Mouse (Mus musculus) stomach, postnatal 0 days (tissue): ENCODE measurements around the gene Cacna1h. TPM values are rescaled to one million over a fixed set of nuclear protein-coding genes. Genes with fewer than 3 reads are reported as not detected.

ENCODE experiments used
- ATAC-seq: fragments of 200-750 bp; cut with Nextera tagmentation; 2 replicates; pipeline ENCODE4 v1.8.0; 2017; ENCODE audit not compliant: low FRiP score, low TSS enrichment
- DNase-seq: peaks from one replicate; pipeline ENCODE4 v3.0.0-alpha.2; 2016; ENCODE audit warnings: low spot score
- H3K27ac ChIP-seq: fragments of 300-500 bp; sonication (generic); replicated peaks from 2 replicates; pipeline ENCODE4 v1.5.1; 2014; ENCODE audit warnings: mild to moderate bottlenecking, control low read depth
- H3K27me3 ChIP-seq: fragments of 300-500 bp; sonication (generic); 2 replicates; pipeline ENCODE4 v1.6.1; 2014; ENCODE audit warnings: low read length; ENCODE audit not compliant: control insufficient read depth, insufficient read depth
- H3K36me3 ChIP-seq: fragments of 300-500 bp; sonication (generic); 2 replicates; pipeline ENCODE4 v1.6.1; 2014; ENCODE audit warnings: low read length, mixed read lengths; ENCODE audit not compliant: control insufficient read depth, insufficient read depth
- H3K4me1 ChIP-seq: fragments of 300-500 bp; sonication (generic); replicated peaks from 2 replicates; pipeline ENCODE4 v1.6.1; 2014; ENCODE audit warnings: antibody characterized with exemption; ENCODE audit not compliant: control insufficient read depth, insufficient read depth
- H3K4me2 ChIP-seq: fragments of 300-500 bp; sonication (generic); replicated peaks from 2 replicates; pipeline ENCODE4 v1.6.1; 2014; ENCODE audit warnings: low read depth, mild to moderate bottlenecking, control low read depth, moderate library complexity
- H3K4me3 ChIP-seq: fragments of 300-500 bp; sonication (generic); 2 replicates; pipeline ENCODE4 v1.5.1; 2014; ENCODE audit warnings: low read depth, low read length, control low read depth
- H3K9ac ChIP-seq: fragments of 300-500 bp; sonication (generic); 2 replicates; pipeline ENCODE4 v1.6.1; 2014; ENCODE audit warnings: mild to moderate bottlenecking, low read length, control low read depth, mixed read lengths
- H3K9me3 ChIP-seq: fragments of 300-500 bp; sonication (generic); 2 replicates; pipeline ENCODE4 v1.6.1; 2016; ENCODE audit warnings: low read length; ENCODE audit not compliant: control insufficient read depth
- CTCF ChIP-seq: IDR thresholded peaks from 2 replicates; pipeline ENCODE4 v1.5.1; 2016; ENCODE audit warnings: antibody characterized with exemption, low read depth, mild to moderate bottlenecking, moderate library complexity
- EP300 ChIP-seq: optimal IDR thresholded peaks from 2 replicates; pipeline ENCODE3; 2016; ENCODE audit warnings: antibody characterized with exemption
- WGBS: fragments of 180-500 bp; shearing (Covaris S2); extraction: QIAGEN DNeasy Blood & Tissue Kit; methylation state at CpG from one replicate; pipeline ENCODE4 v1.1.7; 2014; 5-methylcytosine and 5-hydroxymethylcytosine counted together
- polyA plus RNA-seq: library from polyadenylated mRNA; unstranded; fragments of >200 nt; fragmentation: Nextera tagmentation; extraction: Ambion mirVana; gene quantifications from 2 replicates; pipeline ENCODE4 v1.2.1, GENCODE M21; 2015

Gene Cacna1h
- polyA plus RNA-seq, 1 experiment from 2014 or later: 1.5 TPM

DNA sequence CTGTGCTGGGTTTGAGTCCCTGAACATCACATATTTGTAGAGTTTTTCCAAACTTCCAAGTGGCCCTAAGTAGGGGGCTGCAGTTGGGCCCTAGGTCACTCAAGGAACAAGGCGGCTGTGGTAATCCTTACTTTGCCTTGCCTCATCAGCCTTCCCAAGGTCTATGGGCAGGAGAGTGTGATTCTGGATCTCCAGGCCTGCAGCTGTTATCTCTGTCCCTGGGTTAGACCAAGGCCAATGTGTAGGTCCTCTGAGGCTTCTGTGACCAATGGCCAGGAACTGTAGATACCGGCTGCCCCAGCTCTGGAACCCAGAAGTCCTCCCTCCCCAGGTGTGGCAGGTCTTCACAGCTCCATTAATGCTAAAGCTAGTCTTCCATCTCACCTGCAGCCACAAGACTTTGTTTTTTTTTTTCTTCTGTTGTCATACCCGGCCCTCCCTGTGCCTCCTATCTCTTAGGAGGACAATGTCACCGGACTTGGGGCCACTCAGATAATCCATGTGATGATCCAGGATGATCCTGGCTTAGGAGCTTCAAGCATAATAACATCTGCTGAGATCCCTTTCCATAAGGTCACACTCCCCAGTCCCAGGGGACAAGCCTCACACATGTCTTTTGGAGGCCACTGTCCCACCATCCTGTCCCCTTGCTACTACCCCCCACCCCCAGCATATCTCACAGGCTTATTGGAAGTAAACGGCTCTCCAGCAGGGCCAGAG lies 18.8 kb upstream of the Cacna1h start:
- H3K27ac ChIP-seq: no peak overlapping the region
- no peaks in the 10 kb centered on the region for H3K36me3 ChIP-seq
- DNase-seq (no peak), ATAC-seq (no peak)
- H3K9ac ChIP-seq: no peak overlapping the region
- TF ChIP-seq EP300 (no peak), CTCF (no peak)
- H3K4me1 ChIP-seq: no peaks in the 10 kb centered on the region
- no peaks in the 10 kb centered on the region for H3K9me3 ChIP-seq
- 68% methylated on average over 5 of the region's 5 CpGs for WGBS
- no peaks in the 10 kb centered on the region for H3K27me3 ChIP-seq
- H3K4me3 ChIP-seq: no peak overlapping the region
- no peak overlapping the region for H3K4me2 ChIP-seq

DNA sequence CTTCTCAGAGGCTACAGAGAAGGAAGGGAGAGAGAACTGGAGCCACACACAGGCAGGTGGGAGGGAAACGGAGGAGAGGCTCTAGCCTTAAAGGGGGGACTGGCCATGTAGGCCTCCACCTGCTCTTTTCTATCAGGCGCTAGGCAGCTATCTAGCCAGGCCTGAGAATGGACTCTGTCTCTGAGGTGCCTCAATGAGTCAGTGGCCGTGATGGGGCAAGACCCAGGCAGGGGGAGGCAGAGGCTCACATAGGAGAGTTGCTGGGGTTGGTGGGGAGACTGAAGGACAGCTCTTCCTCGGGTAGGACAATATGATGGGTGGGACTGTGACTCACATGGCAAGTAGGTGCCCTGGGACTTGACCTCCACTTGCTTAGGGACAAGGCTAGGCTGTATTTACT lies 16.7 kb upstream of the Cacna1h start:
- no peak overlapping the region for H3K27ac ChIP-seq
- ATAC-seq (no peak), DNase-seq (no peak)
- TF ChIP-seq CTCF: no peak
- no peak for TF ChIP-seq EP300
- no peak overlapping the region for H3K4me3 ChIP-seq
- H3K4me2 ChIP-seq: no peak overlapping the region
- no peaks in the 10 kb centered on the region for H3K27me3 ChIP-seq
- no peaks in the 10 kb centered on the region for H3K9me3 ChIP-seq
- no peaks in the 10 kb centered on the region for H3K4me1 ChIP-seq
- WGBS: 69% methylated on average over 4 of the region's 4 CpGs
- no peaks in the 10 kb centered on the region for H3K36me3 ChIP-seq
- no peak overlapping the region for H3K9ac ChIP-seq

DNA sequence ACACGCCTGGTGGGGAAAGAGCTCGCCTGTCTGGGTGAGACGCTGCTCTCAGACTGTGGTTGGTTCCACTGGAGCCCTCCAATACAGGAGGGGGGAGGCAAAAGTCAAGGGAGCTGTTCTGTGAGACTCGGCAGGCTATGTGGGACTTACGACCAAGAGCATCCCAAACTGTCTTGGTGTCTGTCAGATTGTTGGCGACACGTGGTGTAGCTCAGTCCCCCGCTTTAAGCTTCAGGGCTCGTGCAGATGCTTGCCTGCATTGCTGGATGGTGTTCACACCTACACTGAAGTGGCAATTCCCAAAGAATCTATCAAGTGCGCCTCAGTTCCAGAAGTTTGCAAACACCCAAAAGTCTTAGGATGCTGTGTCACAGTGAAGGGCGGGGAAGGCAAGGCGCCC lies 14.3 kb upstream of the Cacna1h start:
- Histone ChIP-seq H3K27me3 (no peaks in the 10 kb centered on the region), H3K4me1 (0 out of 2 replicates have a peak, but pooled peaks cover 2% of the 10 kb centered on the region), H3K27ac (no peak overlapping the region), H3K4me3 (no peak overlapping the region), H3K9me3 (no peaks in the 10 kb centered on the region), H3K4me2 (no peak overlapping the region), H3K9ac (no peak overlapping the region), H3K36me3 (no peaks in the 10 kb centered on the region)
- ATAC-seq (no peak), DNase-seq (no peak)
- 72% methylated on average over 12 of the region's 12 CpGs for WGBS
- no peak for TF ChIP-seq EP300
- no peak for TF ChIP-seq CTCF

DNA sequence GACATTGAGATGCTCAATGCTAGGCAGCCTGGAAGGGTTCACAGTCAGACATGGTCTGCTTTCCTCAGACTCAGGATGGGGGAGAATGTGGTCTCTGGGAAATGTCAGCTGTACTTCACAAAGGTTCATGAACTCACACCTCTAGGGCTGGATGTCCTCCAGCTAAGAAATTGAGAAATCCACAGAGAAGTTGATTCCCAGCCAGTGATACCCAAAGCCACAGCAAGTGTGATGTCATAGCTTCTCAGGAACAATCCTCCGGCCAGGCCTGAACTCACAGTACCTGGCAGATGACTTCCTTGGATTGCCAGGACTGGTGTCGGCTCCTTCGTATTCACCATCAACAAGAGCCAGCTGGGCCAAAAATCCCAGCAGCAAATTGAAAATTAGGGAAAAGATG lies 12.3 kb upstream of the Cacna1h start:
- ATAC-seq (no peak), DNase-seq (no peak)
- Histone ChIP-seq H3K27ac (no peak overlapping the region), H3K36me3 (no peaks in the 10 kb centered on the region), H3K4me3 (no peak overlapping the region), H3K4me2 (no peak overlapping the region), H3K9me3 (no peaks in the 10 kb centered on the region), H3K9ac (no peak overlapping the region), H3K27me3 (no peaks in the 10 kb centered on the region), H3K4me1 (0 out of 2 replicates have a peak, but pooled peaks cover 2% of the 10 kb centered on the region)
- WGBS: 85% methylated on average over 3 of the region's 3 CpGs
- no peak for TF ChIP-seq EP300
- TF ChIP-seq CTCF: no peak

DNA sequence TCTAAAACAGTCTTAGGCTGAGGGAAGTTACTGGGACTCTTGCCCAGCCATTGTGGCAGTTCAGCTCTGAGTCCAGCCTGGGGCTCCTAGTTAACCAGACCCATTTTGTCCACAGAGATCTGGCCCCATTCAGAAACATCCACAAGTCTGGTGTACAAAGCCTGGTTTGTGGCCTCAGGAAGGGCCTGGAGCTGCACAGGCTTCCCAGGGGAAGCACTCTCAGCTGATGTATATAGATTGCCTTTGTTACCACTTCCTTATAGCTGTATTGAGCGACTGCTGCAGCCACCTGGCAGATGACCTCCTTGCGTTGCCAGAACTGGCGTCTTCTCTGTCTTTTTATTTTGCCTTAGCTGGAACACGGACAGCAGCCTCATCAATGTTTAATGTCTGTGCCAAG lies 11.5 kb upstream of the Cacna1h start:
- 0 out of 2 replicates have a peak, but pooled peaks cover 2% of the 10 kb centered on the region for H3K4me1 ChIP-seq
- TF ChIP-seq EP300 (no peak), CTCF (no peak)
- H3K4me2 ChIP-seq: no peak overlapping the region
- no peak overlapping the region for H3K9ac ChIP-seq
- H3K36me3 ChIP-seq: no peaks in the 10 kb centered on the region
- ATAC-seq (no peak), DNase-seq (no peak)
- 47% methylated on average over 4 of the region's 4 CpGs for WGBS
- no peak overlapping the region for H3K27ac ChIP-seq
- no peaks in the 10 kb centered on the region for H3K27me3 ChIP-seq
- H3K9me3 ChIP-seq: no peaks in the 10 kb centered on the region
- H3K4me3 ChIP-seq: no peak overlapping the region

DNA sequence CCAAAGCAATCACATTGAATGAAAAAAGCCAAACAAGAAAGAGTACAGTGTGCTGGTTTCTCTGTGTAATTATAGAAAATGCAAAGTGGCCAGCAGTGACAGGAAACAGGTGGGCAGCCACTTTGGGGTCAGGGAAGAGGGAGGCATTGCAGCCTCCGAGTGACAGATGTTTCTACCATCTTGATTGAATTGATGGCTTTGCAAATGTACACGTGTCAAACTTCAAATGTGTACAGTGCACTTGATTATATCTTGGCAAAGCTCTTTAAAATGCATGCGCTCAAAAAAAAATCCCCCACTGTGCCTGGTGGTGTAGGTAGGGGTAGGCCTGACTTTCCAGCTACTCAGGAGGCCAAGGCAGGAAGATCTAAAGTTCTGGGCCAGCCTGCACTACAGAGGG lies 9.3 kb upstream of the Cacna1h start:
- Histone ChIP-seq H3K36me3 (no peaks in the 10 kb centered on the region), H3K27me3 (no peaks in the 10 kb centered on the region), H3K4me1 (0 out of 2 replicates have a peak, but pooled peaks cover 2% of the 10 kb centered on the region), H3K4me2 (no peak overlapping the region), H3K27ac (no peak overlapping the region), H3K9me3 (no peaks in the 10 kb centered on the region), H3K4me3 (no peak overlapping the region), H3K9ac (no peak overlapping the region)
- TF ChIP-seq EP300 (no peak), CTCF (no peak)
- no peak for DNase-seq
- ATAC-seq: no peak
- 58% methylated on average over 3 of the region's 3 CpGs for WGBS
